Mouse (Mus musculus) testis, postnatal 14 days (tissue): ENCODE data around the gene Pex7.
"Not testable (repeated sequence)": the region's sequence is repeated elsewhere in the genome, so short reads cannot be mapped to it uniquely, and the experiment has no call there.

ENCODE experiments used
- DNase-seq: peaks from one replicate; pipeline ENCODE4 v3.0.0; 2021; ENCODE audit warnings: low spot score

Gene Pex7

DNA sequence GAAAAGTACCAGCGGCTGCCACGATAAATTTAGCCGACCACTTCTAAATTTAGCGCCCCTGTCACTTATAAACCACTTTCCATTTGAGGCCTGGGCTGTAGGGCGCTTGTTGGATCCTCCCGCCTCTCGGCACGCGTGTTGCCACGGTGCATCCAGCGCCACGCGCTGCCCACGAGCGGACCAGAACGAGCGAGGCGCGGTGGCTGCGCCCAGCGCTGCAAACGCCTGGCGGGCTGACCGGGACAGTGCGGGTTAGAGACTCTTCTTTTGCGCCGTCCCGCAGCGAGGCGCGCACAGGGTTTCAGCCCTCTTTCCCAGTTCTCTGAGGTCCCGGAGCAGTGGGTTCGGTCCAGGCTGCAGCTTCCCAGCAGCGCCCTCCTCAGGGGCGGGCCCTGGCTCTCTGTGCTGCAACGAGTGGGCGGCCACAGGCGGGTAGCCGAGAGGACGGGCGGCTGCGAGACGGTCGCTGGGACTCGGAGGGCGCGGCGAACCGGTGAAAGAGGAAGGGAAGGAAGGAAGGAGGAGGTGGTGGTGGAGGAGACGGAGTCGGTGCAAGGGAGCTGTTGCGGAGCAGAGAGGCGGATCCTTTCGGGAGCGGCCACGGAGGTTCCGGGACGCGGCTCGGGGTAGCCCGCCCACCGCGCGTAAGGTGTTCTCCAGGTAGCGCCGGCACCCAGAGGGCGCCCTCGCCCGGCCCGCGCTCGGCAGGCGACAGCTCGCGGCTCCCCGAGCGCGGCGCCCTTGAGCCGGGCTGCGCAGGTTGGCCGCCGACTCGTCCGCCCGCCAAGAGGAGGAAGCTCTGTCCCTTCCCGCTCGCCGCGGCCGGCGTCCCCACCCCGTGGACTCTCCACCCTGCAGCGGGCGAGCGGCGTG is 26.3 kb upstream of the Pex7 start:
- peak; percentile 77 for DNase-seq

DNA sequence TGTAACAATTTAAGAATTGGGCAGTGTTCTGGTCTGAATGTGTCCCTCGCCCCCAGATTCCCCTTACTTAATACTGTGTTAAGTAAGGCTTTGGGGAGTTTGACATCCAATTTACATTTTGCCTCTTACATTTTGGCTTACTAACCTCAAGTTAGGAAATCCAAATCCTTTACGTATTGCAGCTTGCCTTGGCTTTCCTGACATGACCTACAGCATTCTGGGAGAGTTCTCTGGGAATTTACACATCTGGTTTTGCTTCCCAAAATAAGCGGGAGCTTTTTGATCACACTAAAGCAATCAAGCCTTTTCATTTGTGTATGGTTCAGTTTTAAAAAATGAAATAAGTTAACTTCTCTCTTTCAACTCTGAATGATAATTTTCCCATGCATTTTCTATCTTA is 25.5 kb upstream of the Pex7 start:
- DNase-seq: no peak

DNA sequence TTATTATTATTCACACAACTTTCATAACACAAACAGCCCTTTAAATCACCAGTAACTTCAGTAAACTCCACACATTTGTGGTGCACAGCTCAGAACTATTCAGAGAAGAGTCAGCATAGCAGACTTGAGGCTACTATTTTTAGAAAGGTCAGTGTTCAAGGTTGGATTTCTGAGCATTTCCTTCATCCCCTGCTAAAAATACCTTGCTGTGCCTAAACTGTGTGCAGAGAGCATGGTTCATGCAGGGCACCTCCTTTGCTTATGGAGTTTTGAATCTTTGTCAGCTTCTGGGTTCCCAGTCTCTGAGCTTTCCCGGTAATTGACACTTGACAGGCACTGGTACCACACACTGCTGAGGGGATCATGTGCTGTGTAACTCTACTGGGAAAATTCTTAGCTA is 20.7 kb upstream of the Pex7 start:
- DNase-seq: no peak

DNA sequence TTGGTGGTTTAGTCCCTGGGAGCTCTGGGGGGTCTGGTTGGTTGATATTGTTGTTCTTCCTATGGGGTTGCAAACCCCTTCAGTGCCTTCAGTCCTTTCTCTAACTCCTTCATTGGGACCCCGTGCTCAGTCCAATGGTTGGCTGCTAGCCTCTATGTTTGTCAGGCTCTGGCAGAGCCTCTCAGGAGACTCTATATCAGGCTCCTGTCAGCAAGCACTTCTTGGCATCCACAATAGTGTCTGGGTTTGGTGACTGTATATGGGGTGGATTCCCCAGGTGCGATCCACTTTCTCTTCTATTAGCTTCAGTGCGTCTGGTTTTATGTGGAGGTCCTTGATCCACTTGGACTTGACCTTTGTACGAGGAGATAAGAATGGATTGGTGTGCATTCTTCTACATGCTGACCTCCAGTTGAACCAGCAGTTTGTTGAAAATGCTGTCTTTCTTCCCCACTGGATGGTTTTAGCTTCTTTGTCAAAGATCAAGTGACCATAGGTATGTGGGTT is 19.0 kb upstream of the Pex7 start:
- DNase-seq: not testable (repeated sequence)

DNA sequence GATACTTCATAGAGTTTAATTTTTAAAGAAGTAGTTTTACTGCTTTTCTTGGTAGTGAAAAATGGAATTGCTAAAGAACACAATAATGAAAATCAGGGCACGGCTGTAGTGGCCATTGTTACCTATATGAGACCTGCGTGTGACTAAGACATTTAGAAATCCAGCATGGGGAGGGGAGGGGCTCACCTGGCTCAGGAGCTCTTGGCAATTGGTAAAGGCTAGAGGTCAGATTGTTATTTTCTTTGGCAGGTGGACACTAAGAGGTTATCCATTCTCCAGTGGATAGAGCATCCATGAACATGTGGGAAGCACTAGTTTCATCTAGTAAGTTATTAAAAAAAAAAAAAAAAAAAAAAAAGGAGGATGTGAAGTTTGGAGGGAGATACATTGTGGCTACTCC is 16.8 kb upstream of the Pex7 start:
- DNase-seq: no peak

DNA sequence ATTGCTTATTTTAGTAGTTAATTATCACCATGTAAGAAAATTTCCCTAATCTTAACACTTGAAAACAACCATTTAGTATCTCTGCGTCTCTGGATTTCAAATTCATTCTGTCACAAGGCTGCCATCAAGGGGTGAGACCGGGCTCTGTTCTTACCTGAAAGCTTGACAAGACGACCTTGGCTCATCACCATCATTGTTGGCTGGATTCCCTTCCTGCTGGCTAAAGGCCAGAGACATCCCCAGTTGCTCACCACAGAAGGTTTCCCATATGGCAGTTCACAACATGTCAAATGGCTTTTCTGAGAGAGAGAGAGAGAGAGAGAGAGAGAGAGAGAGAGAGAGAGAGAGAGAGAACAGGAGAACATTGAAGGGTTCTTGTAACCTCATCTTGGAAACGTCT is 14.9 kb upstream of the Pex7 start:
- DNase-seq: no peak

DNA sequence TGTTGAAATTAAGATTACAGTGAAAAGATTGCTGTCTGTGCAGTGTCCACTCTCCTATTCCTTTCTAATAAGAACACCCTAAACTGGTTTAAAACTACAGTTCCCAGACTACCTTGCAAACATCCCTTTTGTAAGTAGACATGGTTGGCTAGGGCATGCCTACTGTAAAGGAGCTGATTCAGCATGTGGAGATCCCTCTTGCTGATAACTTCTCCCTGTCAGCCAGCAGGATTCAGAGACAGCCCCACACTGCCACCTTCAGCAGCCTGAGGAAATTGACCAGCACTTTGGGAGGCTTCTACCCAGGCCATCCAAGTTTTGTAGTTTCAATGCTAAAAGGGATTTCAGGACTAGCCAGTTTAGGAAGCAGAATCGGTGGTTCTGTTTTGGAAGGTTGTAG is 7.8 kb upstream of the Pex7 start:
- DNase-seq: peak; percentile 44

DNA sequence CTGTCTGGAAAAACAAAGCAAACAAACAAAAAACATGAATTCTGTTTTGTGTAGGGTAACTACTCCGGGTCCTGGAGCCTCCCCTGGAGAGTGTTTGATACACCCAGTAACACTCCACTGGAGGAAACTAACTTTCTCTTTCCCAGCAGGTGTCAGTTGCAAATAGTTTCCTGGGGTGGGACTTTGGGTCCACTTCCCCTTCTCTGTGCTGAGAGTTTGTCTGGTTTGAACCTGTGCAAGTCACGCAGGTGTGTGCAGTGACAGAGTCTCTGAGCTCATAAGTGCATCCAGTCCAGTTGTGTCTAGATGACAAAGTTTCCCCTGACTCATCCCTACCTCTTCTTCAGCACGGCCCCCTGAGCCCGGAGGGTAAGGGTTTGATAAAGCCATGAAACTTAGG is 6.3 kb upstream of the Pex7 start:
- no peak for DNase-seq

DNA sequence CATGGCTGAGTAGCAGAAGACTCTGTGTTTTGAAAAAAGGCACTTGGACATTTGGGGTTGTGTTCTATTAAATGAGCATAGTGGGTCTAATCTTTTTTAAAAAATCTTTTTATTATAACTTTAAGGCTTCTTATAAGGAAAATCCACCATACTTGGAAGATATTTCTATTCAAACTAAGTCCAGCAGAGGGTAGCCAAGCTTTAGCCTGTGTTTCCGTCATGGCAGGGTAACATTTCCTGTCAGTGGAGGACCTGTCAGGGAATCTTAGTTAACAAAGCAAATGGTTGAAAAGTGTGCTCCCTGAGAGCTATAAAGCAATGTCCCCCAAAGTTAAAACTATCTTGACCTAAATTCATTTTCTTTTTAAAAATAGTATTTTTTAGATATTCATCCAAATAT is 4.1 kb upstream of the Pex7 start:
- no peak for DNase-seq

DNA sequence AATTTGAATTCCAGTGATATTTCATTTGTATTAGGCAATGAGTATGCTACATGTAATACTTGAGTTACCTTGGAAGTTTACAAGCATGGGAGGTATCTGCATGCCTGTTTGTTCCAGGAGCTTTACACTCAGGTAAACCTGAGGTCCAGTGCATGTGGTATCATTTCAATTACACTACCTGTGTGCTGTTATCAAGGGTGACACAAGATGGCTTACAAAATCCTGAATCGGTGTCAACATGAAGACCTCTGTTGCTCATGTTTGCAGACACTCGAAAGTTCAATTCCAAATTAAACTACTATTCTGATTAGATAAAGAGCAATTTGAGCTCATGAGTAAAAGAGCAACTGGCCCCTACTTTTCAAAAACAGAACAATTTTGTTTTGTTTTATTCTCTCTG is 3.0 kb upstream of the Pex7 start:
- DNase-seq: no peak

DNA sequence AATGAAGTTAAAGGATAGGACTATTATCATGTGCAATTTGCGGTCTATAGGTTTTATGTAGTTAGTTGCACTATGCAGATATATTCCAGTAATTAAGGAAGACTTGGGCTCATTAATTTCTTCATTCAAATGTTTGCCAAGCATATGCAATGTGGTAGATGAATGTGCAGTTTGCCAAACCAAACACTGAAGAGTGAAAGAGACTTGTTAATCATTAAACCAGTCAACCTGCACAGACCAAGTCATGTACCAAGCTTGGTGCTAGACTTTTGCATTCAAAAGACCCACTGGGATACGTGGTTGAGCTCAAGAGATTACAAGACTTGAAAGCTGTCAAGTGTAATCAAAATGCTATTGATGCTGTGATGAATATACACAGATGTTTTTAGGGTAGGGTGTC is 587 bp upstream of the Pex7 start:
- DNase-seq: no peak

DNA sequence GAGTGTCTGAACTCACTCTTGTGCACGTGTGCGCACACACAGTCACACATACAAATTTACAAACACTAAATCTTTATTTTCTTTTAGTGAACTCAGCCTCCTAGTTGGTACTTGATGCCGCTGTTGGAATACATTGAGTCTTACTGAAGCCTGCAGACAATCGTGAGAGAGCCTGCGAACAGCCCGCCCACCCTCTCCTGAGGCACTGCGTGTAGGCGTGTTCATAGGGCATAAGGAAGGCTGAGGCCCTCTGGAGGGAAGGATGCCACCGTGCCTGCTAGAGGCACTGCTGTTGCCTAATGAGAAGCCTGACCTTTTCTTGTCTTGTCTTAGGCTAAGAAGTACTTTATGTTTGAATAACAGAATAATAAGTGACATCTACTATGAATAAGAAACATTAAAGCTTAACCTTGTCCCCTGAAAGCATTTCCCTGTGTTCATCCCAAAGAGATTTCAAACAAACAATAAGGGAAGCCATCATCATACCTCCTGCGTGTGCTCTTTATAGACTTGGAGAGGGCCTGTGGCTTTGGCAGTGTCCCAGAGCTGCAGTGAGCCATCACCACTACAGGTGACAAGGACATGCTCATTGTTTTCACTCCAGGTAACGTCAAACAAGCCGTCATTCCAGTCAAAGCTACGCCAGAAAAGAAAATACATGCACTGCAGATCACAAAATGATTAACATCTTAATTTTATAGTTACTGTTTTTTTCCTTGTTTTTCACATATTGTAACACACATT is 3.2 kb downstream of the Pex7 start:
- DNase-seq: no peak

DNA sequence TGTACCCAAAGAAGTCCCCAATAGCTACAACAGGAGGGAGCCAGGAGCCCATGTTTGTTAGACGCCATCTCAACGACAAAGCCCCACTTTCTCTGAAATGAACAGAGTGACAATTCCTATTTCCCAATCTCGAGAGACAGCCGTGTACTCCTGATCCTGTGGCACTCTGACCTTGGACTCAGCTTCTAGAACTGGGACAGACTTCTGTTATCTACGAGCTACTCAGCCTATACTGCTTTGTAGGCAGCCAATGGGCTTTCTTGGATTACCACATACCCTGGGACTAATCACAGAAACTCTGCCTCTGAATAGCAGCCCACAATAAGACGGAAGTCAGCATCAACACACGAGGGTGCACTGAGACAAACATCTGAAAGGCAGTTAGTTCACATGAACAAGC is 5.5 kb downstream of the Pex7 start:
- no peak for DNase-seq

DNA sequence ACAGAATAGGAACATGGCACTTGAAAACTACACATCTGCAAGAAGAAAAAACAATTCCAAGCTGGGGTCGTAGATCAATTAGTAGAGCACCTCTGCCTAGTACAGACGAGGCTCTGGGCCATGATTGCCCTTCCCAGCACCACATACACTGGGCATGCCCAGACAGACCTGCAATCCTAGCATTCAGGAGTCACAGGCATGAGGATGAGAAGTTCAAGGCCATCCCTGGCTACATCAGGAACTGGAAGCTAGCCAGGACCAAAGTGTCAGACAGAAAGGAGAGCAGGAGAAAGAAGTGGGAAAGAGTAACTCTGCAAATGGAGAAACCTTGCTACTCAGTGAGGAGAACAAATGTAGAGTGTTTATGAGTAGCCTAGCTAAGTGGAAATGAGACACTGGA is 7.3 kb downstream of the Pex7 start:
- no peak for DNase-seq

DNA sequence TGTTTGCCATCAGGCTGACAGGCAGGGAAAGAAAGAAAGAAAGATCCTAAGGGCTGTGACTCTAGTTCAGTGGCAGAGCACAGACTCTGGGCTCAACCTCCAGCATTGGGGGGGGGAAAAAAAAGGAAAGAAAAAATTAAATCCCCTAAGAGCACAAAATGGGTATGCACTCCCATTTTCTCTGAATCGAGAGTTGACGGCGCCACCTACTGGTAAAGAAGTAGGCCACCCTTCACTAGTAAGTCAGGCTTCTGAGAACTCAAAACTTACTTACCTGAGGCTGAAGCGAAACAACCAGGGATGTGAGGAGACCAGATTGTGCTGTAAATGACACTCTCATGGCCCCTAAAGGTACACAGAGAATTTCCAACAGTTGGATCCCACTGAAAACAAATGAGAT is 13.5 kb downstream of the Pex7 start:
- peak; percentile 27 for DNase-seq

DNA sequence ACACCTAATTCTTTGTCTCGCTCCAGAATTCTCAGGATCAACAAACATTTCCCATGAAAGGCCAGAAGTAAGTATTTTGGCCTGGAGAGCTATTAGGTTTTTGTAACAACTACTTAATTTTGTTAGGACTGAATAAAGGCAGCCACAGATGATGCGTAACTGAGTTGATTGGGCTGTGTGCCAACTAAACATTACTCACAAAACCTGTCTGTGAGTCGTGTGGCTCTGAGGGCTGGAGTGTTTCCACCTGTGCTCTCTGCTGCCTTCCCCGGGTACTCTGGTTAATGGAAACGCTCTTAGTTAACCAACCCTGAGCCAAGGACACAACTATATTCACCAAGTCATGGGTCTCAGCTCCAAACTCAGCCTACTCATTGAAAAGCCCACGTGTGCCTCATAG is 14.3 kb downstream of the Pex7 start:
- DNase-seq: no peak

DNA sequence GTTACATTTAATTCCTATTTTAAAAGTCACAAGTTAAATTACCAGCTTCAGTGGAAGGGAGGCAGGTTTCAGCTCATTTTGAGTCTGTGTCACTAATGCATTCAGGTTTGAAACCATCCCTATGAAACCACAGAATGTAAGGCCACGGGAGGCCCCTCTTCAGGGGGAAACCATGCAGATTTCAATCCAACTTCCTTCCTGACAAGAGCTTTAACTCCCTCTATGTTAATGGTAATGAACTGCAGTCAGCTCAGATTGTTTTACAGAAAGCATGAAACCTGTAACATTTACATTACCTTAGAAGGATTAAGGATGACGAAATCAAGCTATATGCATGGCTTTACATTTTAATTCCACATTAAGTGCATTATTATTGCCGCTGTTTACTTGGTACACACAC is 15.8 kb downstream of the Pex7 start:
- DNase-seq: no peak

DNA sequence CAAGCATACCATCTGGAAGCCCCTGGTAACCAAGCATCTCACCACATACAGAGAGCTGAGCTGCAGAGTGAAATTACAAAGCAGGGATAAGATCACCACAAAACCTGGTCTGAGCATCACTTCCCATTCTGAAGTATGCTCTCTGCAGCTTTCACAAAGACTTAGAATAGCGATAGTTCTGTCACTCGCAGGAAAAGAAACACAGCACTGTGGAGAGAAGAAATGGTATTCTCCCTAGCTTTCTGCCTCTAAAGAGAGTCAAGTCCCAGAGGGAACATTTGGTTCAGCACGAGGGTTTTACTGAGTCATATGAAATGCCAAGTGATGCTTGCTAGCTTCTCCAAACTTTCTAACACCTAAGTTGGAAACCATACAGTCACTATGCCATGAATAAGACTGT is 17.6 kb downstream of the Pex7 start:
- no peak for DNase-seq

DNA sequence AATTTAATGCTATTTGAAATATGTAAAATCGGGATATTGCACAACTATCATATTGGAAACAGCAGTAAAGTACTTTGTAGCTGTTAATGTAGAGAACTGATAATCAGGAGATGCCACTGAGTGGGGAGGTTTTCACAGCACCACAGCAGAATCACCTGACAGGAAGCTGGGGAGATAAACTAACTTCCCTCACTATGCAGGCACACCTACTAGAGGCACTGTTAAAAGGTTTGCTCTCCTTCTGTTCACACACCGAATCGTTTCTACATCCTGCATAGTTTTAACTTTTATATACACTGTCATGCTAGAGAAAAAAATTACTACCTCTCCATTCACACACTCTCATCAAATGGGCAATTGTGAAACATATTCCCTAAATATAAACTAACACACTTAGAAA is 21.2 kb downstream of the Pex7 start:
- DNase-seq: no peak

DNA sequence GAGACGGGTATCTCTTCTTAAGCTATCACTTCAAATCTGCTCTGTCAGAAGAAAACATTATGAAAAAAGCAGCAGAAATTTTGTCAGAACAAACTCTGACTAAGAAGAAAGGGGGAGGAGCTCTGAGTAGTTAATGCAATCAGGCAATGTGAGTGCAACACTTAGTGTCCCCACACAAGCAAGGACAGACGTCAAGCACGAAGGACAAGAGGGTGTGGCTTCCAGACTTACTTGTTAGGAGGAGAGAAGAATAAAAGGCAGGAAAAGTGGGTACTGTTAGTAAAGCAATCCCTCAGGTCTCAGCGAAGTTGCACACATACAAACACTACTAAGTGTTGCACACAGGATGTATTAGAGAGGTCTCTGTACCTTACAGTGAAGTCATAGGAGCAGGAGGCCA is 23.1 kb downstream of the Pex7 start:
- no peak for DNase-seq

DNA sequence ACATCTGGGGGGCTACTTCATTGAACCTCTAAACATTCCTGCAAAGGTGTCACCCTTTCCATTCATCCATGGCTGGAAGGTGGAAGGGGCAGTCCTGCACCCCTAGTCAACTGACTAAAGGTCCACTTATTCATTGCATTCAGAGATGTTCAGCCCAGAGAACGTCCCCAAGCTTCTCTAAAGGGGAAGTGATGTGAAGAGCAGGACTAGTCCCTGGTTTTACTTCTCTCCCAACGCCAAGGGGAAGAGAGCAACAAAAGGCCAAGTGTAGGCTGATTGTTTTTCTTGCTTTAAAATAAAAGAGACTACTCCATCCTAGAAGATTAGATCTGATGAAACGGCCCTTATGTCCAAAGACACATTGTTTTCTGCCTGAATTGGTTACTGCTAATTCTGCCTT is 27.1 kb downstream of the Pex7 start:
- DNase-seq: no peak

DNA sequence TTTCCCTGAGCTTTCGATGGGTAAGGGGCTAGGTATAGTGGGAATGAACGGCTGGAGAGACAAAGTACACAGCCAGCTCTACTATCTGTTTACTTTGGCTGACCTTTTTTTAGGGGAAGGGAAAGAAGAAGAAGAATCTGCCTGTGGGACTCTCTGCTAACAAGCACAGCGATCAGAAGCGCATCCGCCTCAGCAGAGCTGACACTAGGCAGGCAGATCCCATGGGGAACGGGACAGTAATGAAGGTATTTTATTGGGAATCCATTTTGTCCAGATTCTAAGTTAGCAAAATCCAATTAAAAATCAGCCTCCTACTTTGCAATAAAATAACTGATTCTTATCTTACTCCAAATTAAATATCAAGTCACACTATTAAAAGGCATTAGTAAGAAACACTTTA is 28.3 kb downstream of the Pex7 start:
- no peak for DNase-seq

DNA sequence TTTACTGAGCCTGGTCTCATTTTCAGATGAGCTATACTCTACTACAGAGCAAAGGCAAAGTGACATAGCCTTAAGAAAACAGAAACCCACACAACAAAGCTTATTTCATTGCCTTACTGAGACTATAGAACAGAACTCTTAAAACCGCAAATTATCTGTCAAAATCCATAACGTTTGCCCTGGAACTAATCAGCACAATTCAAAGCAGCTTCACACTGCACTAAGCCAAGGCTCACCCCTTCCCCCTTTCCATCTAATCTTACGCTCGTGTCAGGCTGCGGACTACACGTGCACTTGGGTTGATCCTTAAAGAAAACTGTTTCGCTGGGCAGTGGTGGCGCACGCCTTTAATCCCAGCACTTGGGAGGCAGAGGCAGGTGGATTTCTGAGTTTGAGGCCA is 29.8 kb downstream of the Pex7 start:
- DNase-seq: no peak

DNA sequence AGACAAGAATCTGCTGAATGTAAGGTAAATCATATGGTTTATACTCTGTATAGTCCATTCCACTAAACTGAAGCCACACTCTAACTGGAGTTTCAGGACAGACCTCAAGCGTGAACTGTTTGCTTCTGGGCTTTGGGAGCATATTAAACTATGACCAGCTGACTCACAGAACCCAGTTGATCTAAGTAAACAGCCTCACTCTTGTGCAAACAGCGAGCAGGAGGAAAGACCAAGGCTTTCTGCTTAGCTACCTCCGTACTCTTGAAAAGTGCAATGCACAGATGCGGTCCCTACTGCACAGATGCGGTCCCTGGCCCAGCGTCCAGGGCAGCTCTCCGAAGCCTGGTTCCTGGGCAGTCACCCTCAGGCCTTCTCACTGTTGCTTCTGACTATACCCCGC is 30.2 kb downstream of the Pex7 start:
- no peak for DNase-seq
